Mouse (Mus musculus) brain, adult 2 months (tissue): ENCODE measurements around the gene Fam169b.

ENCODE experiments used
- DNase-seq: peaks from one replicate; pipeline ENCODE4 v3.0.0; 2011; ENCODE audit warnings: low read depth, low spot score

Gene Fam169b

DNA sequence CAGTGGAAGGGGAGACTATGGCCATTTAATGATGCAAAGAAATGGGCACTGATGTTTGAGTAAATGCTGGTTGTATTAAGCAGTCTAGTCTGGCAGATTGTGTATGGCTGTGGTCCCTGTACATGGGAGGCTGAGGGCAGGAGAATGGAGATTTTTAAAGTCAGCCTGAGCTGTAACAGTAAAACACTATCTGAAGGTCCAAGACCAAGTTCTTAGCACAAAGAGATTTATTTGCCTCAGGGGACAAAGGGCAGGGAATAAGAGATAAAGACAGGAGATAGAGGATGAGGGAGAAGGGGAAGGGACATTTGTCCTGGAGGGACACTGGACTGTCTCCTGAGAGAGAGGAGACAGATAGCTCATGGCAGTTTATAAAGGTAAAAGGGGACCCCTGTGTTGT lies at the start of gene Fam169b:
Gene Fam169b (plus strand): TSS at position 325 of the 400 bp plus-strand sequence.
- no peak for DNase-seq

DNA sequence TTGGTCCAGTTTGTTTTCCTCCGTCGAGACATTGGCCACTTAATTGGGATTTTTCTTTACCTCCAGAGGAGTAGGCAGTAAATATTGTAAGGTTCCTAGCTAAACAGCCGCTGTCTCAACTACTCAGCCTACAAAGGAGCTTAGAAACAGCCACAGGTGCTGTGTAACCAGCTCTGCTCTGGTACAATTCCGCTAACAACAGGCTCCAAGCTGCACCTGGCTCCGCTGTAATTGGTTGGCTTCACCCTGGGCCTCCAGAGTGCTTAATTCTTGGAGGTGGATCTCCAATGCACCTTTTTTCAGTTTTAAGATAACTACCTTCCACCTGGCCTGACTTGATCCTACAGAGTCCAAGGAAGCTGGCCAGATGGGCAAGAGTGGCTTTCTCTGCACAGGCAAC lies 49.6 kb upstream of the Fam169b start:
- DNase-seq, result no peak

DNA sequence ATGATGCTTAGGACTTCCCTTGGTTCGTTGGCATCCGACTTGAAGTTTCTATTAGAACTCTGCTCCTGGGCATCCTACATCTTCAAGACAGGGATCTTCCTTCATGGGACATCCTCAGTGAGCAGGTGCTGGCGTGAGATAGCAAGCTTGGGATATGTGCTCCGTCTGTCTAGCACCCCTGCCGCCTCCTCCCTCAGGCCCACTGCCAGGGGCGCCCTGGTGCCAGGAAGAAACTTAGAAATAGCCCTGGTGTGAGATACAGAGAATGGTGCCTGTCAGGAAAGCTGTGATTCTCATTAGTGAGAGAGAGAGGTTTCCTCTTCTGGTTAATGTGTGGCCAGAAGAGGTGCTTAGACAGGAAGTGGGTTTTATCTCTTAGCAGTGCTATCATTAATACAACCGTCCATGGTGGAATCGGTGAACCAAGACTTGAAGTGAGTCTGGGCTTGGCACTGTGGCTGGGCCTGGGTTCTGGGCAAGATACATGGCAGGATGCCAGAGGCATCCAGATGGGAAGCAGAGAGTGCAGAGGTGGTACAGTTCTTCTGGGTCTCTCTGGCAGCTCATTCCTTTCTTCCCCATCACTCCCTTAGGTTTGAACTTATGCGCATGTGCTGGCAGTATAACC lies 48.1 kb upstream of the Fam169b start:
- DNase-seq, result peak; percentile 63

DNA sequence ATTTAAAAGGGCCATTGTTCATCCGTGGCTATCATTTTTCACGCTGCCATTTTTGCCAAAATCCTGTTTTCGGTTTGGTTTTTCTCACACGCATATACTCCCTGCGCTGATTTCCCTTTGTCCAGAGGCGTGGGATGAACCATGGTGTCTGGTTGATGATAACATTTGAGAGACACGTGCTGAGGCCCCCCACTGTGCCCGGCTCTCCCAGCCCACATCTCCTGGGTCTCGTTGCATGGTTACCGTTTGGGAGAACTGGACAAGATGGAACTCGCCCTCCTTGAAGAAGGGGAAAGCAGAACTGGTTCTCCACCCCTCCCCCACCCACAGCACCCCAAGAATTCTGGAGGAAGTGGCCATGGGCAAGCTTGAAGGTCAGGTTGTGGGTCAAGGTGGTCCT lies 46.6 kb upstream of the Fam169b start:
- no peak for DNase-seq

DNA sequence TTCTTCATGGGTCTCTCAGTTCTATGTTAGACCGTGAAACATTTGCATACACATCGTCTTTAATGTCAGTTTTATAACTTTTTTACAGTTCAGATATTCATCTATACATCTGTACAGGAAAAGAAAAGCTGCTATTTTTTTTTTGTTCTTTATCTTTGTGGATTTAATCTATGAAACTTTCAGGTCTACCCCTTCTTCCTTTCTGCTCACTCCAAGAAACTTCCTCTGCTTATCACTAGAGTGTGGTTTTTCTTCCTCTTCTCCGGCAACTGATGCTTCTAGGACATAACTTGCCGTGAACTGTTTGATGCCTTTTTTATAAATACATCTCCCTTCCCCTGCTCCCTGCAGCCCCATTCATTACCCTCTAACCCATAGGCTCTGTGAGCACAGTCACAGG lies 46.0 kb upstream of the Fam169b start:
- DNase-seq, result no peak

DNA sequence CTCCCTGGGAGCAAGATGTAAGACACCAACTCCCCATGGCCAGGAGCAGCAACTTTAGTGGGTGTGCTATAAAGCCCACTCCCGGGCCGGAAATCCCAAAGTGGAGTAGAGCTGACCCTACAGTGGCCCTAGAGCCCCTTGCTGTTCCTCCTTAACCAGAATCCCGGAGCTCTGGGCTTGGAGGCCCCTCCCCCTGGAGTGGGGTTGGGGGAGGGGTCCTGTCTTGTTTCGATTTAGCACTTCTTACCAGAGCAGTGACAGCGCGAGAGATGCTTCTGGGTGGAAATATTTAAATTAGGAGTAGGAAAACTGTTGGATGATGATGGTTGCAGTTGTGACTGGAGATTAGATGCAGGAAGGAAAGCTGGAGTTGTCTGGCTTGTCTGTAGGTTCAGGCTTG lies 45.1 kb upstream of the Fam169b start:
- DNase-seq, result no peak

DNA sequence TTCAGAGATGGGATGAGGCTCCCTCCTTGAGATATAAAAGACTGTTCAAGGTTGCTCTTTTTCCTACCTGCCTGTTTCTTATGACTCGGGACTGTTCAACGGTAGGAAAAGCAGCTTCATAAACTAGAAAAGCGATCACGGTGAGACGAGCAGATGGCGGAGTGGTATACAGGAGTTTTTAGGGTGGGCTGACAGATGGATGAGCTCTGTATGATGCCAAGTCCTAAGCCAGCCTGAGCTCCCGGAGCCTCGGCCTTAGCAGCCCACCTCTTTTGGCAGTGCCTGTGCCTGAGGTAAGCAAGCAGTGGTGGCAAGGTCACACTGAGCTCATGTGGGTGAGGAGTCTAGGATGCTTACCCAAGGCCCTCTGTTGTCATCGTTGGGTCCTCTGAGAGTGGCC lies 42.8 kb upstream of the Fam169b start:
- DNase-seq, result peak; percentile 49

DNA sequence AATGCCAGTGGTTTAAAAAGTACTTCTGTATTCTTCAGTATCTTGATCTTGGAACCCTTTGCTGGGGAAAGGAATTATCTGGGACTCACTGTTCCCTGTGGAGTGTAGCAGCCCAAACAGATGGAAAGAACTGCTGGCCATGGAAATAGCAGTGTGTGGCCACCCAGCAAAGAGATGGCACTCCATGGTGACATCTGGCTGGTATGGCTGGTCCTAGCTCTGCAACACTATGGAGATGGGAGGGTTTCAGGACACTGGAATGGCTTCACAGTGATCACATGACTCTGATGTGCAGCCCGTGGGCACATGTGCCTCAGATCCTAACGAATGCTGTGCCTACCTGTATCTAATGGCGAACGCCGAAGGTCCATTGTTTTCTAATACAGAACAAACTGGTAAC lies 41.1 kb upstream of the Fam169b start:
- no peak for DNase-seq

DNA sequence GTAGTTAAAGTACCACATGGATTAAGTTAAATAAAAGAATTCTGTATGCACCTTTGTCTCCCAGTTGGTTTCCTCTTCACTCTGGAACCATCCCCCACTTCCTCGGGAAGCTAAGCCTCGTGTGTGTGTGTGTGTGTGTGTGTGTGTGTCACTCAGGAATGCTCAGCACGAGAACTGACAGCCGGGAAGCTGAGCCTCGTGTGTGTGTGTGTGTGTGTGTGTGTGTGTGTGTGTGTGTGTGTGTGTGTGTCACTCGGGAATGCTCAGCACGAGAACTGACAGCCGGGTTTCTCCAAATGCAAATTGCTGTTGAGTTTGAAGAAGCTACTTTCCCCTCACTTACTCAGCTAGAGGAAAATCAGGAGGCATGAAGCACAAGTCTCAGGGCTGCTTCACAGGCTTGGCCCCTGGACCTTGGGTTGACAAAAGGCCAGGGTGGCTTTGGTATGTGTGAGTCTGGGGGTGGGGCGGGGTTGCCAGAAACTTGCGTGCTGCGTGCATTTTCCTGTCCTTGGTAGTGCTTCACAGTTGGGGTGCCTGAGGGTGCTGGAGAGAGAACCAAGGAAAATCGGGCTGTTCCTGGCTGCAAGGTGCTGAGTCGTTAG lies 39.9 kb upstream of the Fam169b start:
- DNase-seq, result peak; percentile 33

DNA sequence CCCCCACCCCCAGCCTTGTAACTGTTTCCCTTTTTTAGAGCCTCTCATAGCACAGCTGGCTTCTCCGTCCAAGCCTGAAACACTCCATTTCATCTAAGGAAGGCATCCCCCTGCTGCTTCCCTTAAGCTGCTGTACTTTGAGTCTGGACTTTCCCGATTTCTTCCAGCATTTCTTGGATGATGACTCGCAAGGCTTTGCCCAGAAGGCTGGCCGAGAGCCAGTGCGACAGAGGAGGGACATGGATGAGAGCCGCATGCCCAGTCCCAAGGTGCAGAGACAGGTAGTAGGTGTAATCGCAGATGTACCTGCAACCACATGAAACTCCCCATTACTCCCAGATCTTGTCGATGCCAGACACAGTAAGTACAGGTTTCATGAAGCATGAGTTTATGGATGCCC lies 36.8 kb upstream of the Fam169b start:
- no peak for DNase-seq

DNA sequence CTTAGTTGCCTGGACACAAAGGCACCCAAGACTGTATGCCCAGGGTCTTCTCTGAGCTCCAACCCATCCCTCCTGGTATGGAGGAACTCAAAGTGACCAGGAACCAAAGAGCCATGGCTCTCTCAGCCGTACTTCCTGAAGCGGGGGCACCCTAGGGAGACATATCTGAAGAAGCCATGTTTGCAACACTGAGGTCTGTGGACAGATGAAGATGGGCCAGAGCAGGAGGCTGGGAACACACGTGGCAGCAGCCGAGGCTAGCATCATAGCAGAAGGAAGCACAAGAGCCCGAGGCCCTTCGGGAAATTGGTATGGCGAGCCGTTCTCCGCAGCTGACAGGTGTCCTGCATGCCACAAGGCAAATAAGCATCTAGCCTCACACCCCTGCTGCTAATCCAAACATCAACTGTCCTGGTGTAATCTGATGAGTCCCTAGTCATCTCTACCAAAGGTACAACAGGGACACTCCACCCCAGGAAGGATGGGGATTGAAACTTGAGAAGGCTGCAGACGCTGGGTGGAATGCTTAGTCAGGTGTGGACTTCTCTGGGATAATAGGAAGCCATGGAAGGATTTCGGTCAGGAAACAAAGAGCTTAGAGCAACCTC lies 34.3 kb upstream of the Fam169b start:
- DNase-seq, result no peak

DNA sequence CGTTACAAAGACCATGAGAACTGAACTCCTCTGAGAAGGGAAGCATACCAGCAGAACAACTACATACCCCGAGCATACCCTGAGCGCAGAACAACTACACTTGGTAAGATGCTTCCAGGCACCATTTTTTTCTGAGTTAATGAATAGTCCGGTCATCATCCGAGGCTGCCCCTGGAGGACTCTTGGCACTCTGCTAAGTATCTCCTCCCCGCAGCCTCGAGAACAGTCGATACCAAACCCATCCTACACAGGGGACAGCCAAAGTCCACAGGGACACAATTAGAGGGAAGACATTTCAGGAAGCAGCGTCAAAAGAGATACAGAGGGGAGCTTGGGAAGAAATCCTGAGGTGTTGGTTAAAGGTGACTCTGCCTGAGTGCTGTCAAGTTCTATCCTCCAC lies 32.4 kb upstream of the Fam169b start:
- DNase-seq, result no peak

DNA sequence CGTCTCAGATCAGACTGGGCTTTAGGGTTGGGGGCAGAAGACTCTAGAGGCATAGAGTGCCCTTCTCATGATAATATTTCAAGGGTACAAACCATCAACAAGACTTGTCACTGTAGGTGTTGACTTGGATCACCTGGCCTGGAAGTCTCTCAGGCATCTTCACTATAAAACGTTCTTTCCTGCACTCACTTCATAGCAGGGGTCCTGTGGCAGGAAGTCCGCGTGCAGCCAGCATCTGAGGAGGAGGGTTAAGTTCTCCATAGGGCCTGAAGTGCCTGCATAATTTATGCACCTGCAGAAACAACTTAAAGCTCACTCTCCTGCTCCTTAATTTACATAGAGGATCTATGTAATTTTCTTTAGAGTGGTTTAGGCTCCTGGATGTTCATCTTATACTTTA lies 28.0 kb upstream of the Fam169b start:
- no peak for DNase-seq

DNA sequence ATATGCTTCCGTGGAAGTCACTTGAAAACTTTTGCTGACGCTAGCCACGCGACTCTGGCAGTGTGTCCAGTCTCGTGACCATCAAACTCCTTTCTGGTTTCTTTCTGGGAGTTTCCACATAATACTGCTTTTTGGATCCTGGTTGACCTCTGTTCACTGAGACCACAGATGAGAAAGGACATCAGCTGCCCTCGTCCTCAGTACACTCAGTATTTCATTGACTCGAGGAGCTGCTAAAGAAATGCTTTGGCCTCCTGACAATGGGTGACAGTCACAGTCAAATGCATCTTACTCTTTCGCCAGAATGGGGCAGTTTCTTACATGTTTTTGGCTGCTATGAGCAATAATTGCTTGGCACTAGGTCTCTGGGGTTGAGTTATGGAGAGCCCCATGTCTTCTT lies 27.4 kb upstream of the Fam169b start:
- no peak for DNase-seq

DNA sequence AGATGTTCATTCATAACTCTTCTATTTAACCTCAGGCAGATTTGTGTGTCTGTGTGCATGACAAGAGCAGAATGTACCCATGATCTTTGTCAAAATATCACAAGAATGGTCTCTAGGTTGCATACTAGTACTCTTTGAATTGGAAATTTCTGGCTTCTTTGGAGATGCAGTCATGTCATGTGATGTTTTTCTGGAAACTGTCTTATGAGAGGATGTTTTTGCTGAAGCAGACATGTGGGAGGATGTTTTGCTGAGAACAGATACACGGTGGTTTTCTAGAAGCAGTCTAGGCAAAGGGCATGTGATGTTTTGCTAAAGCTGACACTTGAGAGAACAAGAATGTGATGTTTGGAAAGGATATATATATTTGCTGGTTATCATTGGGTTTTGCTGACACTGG lies 23.2 kb upstream of the Fam169b start:
- no peak for DNase-seq

DNA sequence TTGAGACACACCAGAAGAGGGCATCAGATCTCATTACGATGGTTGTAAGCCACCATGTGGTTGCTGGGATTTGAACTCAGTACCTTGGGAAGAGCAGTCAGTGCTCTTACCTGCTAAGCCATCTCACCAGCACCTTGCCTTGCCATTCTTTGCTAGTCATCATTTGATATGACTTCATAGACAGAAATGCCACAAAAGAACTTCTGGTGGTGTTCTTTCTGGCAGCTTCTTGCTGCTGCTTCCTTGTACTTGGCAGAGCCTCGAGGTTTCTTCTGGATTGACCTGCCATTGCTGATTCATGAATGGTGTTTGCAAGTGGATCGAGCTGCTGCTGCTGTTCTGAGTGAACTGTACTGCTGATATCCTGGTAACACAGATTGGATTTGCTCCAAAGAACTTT lies 22.7 kb upstream of the Fam169b start:
- no peak for DNase-seq

DNA sequence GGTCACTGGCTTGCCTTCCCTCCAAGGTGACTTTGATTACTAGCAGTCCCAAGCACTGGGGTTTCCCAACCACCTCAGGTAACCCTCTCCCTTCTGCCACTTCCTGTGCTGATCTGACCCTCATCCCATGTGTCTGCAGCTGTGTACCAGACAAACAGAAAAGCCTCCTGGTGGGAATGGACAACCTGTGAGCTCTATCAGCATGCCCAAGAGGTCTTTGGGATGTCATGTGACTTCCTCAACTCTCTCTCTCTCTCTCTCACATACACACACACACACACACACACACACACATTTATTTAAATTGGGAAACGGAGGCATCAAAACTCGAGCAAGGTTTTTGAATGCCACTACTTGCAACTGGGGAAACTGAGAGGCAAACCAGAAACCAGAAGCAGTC lies 15.9 kb upstream of the Fam169b start:
- no peak for DNase-seq

DNA sequence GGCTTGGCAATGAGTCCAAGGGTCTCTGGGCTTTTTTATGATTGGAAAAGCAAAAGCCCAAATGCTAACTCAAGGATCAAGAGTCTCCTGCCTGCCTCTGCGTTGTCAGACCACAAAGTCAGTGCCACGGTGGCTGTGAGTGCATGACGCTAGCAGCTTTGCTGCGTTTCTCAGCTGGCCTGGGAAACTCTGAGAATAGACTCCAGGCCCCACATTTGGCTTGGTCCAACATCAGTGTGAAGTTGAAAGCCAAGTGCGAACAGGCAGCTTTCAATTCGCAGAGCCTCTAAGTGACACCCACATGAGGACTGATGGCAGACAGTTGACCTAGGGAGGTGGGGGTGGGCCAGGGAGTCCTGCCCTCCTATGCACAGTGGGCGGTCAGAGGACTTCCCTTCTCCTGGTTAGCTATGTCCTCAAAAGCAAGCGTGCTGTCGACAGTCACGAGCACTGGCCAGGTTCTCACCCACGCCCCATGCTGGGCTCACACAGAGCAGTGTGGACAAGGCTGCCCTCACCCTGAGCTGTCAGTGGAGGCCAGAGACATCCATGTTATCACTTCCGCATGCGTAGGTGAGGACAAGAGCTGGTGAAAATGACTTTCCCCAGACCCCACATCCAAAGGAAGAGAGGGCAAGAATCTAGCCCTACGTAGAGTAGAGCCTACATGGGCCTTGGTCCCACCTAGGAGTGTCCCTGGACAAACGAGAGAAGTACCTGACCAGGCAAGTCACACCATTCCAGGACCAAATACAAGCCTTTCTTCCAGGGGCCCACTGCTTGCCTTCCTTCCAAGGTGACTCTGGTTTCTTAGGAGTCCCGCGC lies 15.1 kb upstream of the Fam169b start:
- no peak for DNase-seq

DNA sequence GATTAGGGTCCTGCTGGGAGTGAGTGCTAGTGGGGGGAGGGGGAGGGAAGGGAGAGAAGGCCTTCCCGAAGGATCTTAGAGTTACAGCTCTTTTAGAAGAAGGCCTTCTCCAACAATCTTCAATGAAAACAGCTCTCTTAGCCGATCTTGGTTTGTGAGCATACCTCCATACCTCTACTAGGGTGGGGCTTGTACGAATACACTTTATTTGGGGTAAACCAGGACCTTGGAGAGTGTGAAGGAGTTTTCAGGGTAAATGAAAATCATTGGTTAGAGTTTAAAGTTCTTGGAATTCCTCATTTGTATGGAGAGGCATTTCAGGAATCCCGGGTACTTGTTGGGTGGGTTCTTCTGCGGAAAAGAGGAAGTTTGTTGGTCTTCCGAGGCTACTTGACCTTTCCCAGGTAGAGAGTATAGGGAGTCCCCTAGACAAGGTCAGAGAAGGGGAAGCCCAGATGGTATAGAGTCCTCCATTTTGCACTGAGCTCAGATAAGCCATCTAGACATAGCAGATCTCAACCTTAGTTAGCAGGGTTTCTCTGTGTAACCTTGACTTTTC lies 14.0 kb upstream of the Fam169b start:
- DNase-seq, result no peak

DNA sequence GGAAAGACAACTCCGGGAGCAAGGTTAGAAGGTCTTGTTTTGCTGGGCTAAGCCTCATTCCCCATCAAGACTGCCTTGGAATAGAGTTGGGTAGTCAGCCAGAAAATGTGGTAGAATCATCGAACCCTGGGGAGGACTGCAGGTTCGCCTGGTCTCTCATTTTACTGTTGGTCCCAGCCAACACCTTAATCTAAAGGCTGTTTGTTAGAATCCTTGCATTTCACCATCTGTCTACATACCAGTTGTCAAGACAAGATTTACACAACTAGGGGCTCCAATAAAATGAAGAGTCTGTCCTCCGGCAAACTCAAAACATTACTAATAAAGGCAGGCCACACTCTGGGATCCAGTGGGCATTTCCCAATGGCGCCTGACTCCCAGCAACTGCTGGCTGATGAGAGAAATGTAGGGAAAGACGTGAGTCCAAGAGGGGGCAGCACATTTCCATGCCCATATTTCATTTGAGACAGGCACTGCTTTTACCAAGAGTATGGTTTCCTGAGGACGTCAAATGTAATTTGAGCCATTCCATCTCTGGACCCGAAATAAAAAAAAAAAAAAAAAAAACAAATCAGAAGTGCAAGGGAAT lies 10.9 kb upstream of the Fam169b start:
- no peak for DNase-seq

DNA sequence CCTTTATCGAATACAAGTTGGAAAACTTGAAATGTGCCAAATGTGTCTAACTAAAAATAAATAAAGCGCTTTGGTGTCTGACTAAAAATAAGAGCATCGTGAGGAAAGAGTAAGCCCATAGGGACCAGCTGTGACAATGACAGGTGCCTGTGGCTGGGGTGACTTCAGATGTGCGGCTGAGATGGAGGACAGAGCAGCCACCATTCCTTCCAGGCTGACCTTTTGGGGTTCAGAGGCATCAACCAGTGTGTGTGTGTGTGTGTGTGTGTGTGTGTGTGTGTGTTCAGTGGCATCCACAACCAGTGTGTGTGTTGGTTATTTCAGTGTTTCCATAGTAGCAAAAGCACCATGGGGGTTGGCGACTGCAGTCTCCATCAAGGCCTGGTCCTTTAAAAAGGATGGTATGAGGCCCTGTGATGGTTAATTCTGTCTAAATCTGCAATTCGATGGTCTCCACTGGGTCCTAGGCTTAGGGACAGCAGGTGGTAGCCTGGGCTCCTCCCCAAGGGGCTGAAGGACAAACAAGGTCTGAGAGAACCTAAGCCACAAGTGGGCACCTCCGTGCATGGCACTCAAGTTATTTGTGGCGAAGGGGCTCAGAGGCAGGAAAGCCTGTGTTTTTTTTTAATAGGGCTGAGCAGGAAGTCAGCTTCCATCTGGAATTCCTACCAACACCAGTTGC lies 10.2 kb upstream of the Fam169b start:
- DNase-seq, result peak; percentile 16
